Mouse (Mus musculus): Measurements from ENCODE around the gene Mapkapk5.

DNA sequence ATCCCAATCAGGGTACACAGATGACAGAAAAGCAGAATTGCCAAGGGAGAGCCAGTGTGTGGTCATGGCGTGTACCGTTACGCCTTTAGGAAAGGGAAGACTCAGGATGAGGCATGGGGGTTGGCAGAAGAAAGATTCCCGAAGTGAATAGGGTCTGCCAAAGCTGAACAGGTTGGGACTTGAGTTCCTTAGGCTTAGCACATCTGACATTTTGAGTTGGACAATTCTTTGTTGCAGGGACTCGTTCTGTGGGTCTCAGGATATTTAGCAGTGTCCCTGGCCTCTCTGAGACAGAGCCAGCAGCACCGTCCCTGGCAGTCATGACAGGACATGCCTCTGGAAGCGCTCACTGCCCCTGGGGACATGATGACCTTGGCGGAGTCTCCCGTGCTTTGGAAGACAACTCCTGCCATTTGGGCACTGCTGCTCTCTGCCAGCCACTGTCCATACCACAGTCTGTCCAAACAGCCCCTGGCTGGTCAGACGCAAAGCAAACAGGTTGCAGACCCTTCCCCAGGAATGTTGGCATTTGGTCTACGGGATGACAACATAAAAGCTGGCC is 31.3 kb upstream of the Mapkapk5 start:
- TF ChIP-seq POLR2A (IDR thresholded peaks at IDR 0.05; ENCODE audit: extremely low read depth, insufficient read depth, low read length) (no peak), CTCF (IDR thresholded peaks at IDR 0.05; ENCODE audit: extremely low read depth, insufficient read depth, low read length) (no peak)
